Mouse (Mus musculus) Patski (cell line): ENCODE measurements around the gene Snx21. TPM values are rescaled to one million over a fixed set of nuclear protein-coding genes. Genes with fewer than 3 reads are reported as not detected.
A peak's percentile ranks its signal among the peaks of the same experiment; 100 is the strongest.

ENCODE experiments used
- ATAC-seq: fragments of 100-300 bp; one replicate; pipeline ENCODE4 v1.8.0; 2021
- CTCF ChIA-PET: fragments of 350-600 bp; sonication (Branson Sonifier 250); formaldehyde crosslinking; loops from one replicate; lab custom pipeline; 2022; ENCODE audit warnings: inconsistent platforms; lab: Charles Lee
- POLR2A ChIA-PET: fragments of 350-600 bp; sonication (Branson Sonifier 250); formaldehyde crosslinking; loops from one replicate; lab custom pipeline; 2022; ENCODE audit warnings: antibody characterized with exemption, inconsistent platforms; lab: Charles Lee
- DNase-seq: peaks from one replicate; pipeline ENCODE4 v3.0.0-alpha.2; 2011; ENCODE audit warnings: low read depth, low spot score
- H3K27me3 ChIP-seq: fragments of 371-371 bp; one replicate; pipeline ENCODE4 v1.5.1; 2021
- CTCF ChIP-seq: fragments of 100-300 bp; IDR thresholded peaks from one replicate; pipeline ENCODE4 v1.5.1; 2021
- in situ Hi-C: fragments of 300-500 bp; cut with MboI; formaldehyde crosslinking; loops from 3 replicates; pipeline ENCODE4 v1.11.1; 2018; ENCODE audit warnings: low pct_unique_long_range_greater_than_20kb, mixed read lengths
- polyA plus RNA-seq: library from polyadenylated mRNA; unstranded; gene quantifications from one replicate; pipeline ENCODE4 v1.2.3, GENCODE M21; 2021

The Snx21 gene
- polyA plus RNA-seq, 1 experiment from 2014 or later = 50.3 TPM

DNA sequence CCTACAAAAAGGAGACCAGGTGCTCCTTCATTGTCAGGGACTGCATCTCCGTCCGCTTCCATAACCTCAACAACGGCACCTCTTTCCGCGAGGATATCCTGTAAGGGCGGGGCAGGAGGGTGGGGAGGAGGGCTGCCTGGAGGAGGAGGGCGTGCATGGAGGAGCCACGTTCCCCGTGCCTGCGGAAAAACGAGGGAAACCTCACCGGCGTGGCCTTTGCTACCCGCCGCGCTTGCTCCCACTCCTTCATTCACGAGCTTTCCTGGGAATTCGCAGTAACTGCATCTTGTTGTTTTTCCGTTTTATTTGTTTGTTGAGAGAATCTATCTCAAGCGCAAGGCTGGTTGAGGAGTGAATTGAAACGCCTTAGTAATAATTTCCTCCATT lies 19.7 kb downstream of the Snx21 start:
- TF ChIP-seq CTCF = no peak
- in situ Hi-C loops = no loop called here
- ChIA-PET CTCF (interaction anchor here (1.2 to 5.7 kb wide), 4 partner anchors 12 to 17 kb away, joined by 4 to 53 read pairs (median 10); partner anchors contain the start of gene Zswim1), POLR2A (interaction anchor here (0.9 to 1.8 kb wide), 3 partner anchors 10 to 17 kb away, joined by 3 to 7 read pairs (median 5); partner anchors contain the start of gene Zswim1)
- ATAC-seq (peak; percentile 24), DNase-seq (no peak)
- H3K27me3 ChIP-seq = no peaks in the 10 kb centered on the region

DNA sequence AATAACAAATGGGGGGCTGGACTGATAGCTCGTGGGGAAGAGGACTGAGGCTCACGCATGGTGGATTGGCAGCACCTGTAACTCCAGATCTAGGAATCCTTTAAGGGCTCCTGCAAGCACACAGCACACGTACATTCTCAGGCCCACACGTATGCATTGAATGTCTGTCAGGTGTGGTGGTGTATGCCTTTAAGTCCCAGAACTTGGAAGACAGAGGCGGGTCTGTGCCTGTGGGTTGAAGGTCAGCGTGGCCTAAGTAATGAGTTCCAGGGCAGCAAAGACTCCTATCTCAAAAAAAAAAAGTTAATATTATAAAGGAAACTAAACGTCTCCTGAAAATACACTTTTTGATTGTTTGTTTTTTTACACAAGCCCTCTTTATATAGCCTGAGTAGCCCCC lies 21.0 kb downstream of the Snx21 start:
- ATAC-seq (no peak), DNase-seq (no peak)
- POLR2A ChIA-PET = no interaction called here
- H3K27me3 ChIP-seq = no peaks in the 10 kb centered on the region
- TF ChIP-seq CTCF = no peak
- in situ Hi-C loops = no loop called here
- CTCF ChIA-PET = interaction anchor here (1.2 to 5.7 kb wide), 3 partner anchors 11 to 13 kb away, joined by 4 to 53 read pairs (median 4); no protein-coding TSS in a partner anchor

DNA sequence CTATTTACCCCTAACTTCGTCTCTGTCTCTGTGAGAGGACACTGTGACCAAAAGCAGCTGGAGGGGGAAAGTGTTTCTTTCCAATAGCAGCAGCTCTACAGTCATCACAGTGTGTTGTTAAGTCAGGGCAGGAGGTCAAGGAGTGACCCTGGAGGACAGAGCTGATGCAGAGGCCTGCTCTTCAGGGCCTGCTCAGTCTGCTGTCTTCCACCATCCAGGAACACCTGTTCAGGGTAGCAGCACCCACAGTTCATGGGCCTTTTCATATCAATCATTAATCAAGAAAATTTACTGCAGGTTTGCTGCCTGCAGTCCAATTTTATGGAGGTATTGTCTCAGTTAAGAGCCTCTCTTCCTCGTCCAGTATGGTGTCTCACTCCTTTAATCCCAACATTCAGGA lies 27.9 kb downstream of the Snx21 start:
- no peak for ATAC-seq
- in situ Hi-C loops = no loop called here
- no peak for DNase-seq
- no peaks in the 10 kb centered on the region for H3K27me3 ChIP-seq
- ChIA-PET CTCF (no interaction called here), POLR2A (no interaction called here)
- TF ChIP-seq CTCF = no peak

DNA sequence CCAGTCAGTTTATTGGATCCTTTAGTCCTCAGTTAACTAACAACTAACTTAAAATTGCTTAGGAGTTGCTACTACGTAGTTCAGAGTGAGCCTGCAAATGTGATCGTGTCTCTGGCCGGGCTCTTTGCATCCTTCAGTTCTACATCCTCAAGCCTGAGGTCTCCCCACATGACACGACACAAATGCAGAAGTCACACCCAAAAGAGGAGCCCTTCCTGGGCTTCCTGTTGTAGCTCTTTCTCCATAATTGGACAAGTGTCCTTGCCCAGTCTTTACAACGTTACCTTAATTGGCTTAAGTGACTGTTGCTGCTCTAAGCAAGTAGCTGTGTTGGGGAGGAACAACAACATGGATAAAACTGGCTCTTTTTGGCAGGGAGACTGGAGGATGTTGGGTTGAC lies 29.7 kb downstream of the Snx21 start:
- TF ChIP-seq CTCF = no peak
- in situ Hi-C loops = no loop called here
- H3K27me3 ChIP-seq = no peaks in the 10 kb centered on the region
- ATAC-seq (no peak), DNase-seq (no peak)
- ChIA-PET CTCF (interaction anchor here (1.2 kb wide), 1 partner anchor 21 kb away, joined by 4 read pairs; no protein-coding TSS in a partner anchor), POLR2A (interaction anchor here (1.2 kb wide), 1 partner anchor 10 kb away, joined by 5 read pairs; the partner anchor contains the start of genes Acot8 and Zswim3)

DNA sequence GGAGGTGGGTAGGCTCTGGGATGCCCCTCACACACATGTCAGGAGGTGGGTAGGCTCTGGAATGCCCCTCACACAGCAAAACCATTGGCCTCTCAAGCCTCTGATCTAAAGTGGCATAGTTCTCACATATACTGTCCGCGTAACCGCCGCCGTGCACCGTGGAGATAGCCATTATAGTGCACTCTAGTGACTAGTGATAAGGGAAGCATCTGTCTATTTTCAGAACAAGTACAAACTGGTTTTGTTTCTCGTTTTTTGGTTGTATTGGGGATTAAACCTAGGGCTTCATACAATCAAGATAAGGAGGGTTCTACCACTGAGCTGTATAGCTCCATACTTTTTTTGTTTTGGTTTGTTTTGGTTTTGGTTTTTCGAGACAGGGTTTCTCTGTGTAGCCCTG lies 30.2 kb downstream of the Snx21 start:
- in situ Hi-C loops = no loop called here
- TF ChIP-seq CTCF = no peak
- ChIA-PET POLR2A (interaction anchor here (1.2 kb wide), 1 partner anchor 11 kb away, joined by 5 read pairs; the partner anchor contains the start of genes Acot8 and Zswim3), CTCF (interaction anchor here (1.2 kb wide), 1 partner anchor 21 kb away, joined by 4 read pairs; no protein-coding TSS in a partner anchor)
- DNase-seq = no peak
- no peaks in the 10 kb centered on the region for H3K27me3 ChIP-seq
- no peak for ATAC-seq

DNA sequence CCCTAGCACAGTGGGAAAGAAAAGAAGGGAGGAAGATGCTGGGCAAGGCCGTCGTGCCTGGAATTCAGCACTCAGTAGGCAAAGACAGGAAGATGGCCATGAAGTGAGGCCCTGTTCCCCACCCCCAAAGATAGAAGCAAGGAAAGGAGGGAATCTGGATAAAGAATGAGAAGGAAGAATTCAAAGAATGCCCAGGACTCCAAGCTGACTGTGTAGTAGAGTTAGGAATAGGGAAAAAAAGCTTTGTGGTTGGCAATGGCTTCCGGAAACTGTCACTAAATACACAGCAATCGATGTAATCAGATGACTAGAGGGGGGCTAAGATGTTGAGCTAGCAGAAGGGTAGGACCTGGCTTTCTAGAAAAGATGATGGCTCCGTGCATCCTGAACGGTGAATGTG lies 31.6 kb downstream of the Snx21 start:
- H3K27me3 ChIP-seq = no peaks in the 10 kb centered on the region
- DNase-seq = no peak
- ATAC-seq = no peak
- POLR2A ChIA-PET = no interaction called here
- in situ Hi-C loops = no loop called here
- no peak for TF ChIP-seq CTCF
- CTCF ChIA-PET = interaction anchor here (1.1 to 1.5 kb wide), 2 partner anchors 10 to 11 kb away, joined by 4 read pairs; no protein-coding TSS in a partner anchor

DNA sequence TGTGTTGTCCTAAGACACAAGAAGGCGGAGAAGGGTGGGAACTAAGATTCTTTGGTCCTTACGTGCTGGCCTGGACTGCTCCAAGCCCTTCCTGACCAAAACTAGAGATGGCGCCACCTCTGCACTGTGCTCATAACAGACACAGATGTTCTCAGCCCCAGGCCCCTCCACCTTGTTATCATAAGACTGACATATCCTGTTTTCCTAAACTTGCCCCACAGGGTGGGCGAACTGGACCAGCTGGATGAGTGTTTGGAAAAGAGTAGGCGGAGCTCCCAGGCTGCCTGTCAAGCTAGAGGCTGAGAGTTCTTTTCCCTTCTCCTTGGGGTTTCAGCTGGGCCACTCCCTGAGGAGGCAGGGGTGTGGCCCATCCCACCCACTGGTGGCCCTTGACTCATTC lies 32.1 kb downstream of the Snx21 start:
- no peak for TF ChIP-seq CTCF
- no peak for ATAC-seq
- no peak for DNase-seq
- ChIA-PET CTCF (interaction anchor here (1.1 to 1.5 kb wide), 2 partner anchors 10 to 12 kb away, joined by 4 read pairs; no protein-coding TSS in a partner anchor), POLR2A (no interaction called here)
- in situ Hi-C loops = no loop called here
- H3K27me3 ChIP-seq = no peaks in the 10 kb centered on the region

DNA sequence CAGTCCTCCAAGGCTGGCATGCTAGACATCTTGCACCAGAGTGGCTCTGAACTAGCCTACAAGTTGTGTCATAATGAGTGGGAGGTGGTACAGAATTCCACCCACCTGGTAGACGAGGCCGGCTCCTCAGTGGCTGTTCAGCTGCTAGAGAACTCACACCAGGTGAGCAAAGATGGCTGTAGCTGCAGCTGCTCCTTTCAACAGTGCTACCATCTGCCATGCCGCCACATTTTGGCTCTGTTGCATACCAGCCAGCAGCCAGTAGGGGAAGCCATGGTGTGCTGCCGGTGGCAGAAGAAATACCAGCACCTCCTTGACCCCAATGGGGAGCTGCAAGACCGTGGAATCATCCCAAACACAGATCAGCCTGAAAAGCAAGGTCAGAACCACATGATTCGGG lies 35.4 kb downstream of the Snx21 start:
- DNase-seq = no peak
- TF ChIP-seq CTCF = no peak
- ATAC-seq = no peak
- no peaks in the 10 kb centered on the region for H3K27me3 ChIP-seq
- POLR2A ChIA-PET = interaction anchor here (2.0 kb wide), 1 partner anchor 16 kb away, joined by 7 read pairs; the partner anchor contains the start of genes Acot8 and Zswim3
- CTCF ChIA-PET = interaction anchor here (0.9 to 2.0 kb wide), 2 partner anchors 13 to 27 kb away, joined by 3 to 7 read pairs; partner anchors contain the start of genes Ctsa and Neurl2
- in situ Hi-C loops = no loop called here

DNA sequence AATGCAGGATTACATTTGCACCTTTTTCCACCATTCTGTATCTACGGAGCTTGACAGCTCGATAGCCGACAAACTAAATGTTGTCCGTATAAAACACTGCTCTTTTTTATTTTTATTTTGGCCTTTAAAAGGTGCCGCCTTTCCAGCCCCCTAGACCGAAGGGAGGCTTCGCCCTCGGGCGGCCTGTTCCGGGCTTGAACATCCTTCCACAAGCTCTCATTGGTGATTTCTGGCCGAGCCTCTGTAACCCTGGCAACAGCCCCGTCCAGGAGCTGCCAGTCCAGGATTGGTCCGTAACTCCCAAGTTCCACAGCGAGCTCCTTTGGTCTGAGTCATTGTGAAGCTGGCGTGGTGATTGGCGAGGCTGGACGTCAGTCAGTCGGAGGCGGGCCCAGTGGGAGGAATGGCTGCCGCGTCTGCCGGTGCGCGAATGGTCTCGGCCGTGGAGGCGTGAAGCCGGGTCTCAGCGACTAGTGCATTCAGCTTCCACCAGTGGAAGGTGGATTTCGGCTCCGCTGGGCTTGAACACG lies 37.1 kb downstream of the Snx21 start, which contains the start of gene Zswim1:
TSS of gene Zswim1 (plus strand) at position 51 of the 530 bp plus-strand sequence.
- no peak for TF ChIP-seq CTCF
- DNase-seq (peak; percentile 83), ATAC-seq (peak; percentile 98)
- POLR2A ChIA-PET = interaction anchor here (0.7 to 2.0 kb wide), 4 partner anchors 10 to 56 kb away, joined by 3 to 7 read pairs (median 4); partner anchors contain the start of genes Acot8, Ctsa and Zswim3
- no peaks in the 10 kb centered on the region for H3K27me3 ChIP-seq
- CTCF ChIA-PET = interaction anchor here (1.1 to 2.0 kb wide), 3 partner anchors 11 to 18 kb away, joined by 3 to 7 read pairs (median 4); partner anchors contain the start of genes Acot8, Ctsa, Neurl2 and Zswim3
- in situ Hi-C loops = no loop called here

DNA sequence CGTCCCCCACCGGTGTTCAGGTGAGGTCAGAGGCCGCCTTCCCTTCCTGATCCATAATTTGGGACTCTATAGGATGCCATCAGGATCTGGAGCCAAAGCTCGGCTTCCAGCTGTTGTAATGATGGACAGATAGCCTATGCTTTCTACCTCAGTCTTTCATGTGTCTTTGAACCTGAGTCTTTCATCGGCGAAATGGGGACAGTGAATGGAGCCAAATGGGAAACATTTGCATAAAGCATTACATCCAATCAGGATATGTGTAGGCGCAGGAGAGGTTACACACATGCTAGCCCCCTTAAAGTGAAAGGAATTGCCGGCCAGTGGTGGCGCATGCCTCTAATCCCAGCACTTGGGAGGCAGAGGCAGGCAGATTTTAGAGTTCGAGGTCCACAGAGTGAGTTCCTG lies 37.6 kb downstream of the Snx21 start:
- in situ Hi-C loops = no loop called here
- no peaks in the 10 kb centered on the region for H3K27me3 ChIP-seq
- POLR2A ChIA-PET = interaction anchor here (0.7 to 2.0 kb wide), 4 partner anchors 10 to 55 kb away, joined by 3 to 7 read pairs (median 4); partner anchors contain the start of genes Acot8, Ctsa and Zswim3
- CTCF ChIA-PET = interaction anchor here (1.1 to 1.3 kb wide), 3 partner anchors 14 to 45 kb away, joined by 3 to 4 read pairs (median 3); partner anchors contain the start of genes Acot8 and Zswim3
- DNase-seq (no peak), ATAC-seq (peak; percentile 24)
- no peak for TF ChIP-seq CTCF
